Mouse (Mus musculus) Muller cell, postnatal 12 days (primary cell): ENCODE results near the gene Cadm2.
A peak's percentile ranks its signal among the peaks of the same experiment; 100 is the strongest.

Experiments
- DNase-seq: peaks from one replicate; pipeline ENCODE4 v3.0.0-alpha.2; 2015; ENCODE audit errors: inconsistent ontology term

The Cadm2 gene

DNA sequence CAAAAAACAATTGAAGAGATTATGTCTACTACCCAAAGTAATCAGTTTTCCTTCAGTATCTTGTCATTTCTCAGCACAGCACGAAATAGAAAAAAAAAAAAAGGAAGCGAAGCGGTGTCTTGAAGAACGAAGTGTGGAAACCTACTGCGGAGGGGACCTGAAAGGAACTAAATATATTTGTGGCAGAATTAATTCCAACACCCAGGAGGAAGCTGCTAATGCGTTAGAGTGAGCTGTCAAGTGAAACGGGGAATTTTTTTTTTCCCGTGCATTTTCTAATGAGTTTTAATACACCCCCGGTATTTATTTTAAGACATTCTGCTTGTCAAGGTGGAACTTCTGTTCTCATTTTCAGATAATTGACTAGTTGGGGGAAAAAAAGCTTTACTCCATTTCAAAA is 111.6 kb downstream of the Cadm2 start:
- DNase-seq: no peak

DNA sequence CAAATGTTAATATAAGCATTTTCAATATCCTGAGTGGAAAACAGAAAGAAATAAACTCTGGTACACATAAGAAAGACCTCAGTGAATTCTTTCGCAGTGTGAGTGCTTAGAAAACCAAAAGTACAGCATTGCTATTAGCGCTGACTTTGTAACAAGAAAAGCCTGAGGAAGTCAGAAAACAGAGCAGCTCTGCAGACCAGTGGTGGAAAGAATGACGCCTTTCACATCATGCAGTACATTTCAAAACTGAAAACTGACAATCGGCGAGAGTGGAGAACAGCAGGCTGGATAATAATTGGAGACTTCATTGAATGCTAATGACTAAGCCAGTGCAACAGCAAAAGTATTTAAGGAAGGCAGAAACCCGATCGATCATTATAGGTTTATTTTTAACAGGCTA is 138.2 kb downstream of the Cadm2 start:
- DNase-seq: peak; percentile 38

DNA sequence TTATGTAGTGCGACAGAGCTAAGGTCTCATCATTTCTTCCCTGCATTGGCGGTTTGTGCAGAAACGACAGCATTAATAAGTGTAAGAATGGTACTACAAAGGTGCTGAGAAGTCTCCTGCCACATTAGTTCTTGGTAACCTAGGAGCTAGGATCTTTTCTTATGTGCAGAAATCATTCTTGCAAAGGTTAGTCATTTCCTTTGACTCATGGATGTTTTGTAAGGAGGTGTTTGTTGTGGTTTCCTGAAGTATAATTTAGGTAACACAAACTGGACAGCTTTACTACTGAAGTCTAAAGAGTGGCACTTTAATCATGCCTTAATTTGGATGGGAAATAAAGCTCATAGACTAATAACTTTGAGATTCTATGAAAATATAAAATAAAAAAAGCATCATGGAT is 153.7 kb downstream of the Cadm2 start:
- DNase-seq: no peak

DNA sequence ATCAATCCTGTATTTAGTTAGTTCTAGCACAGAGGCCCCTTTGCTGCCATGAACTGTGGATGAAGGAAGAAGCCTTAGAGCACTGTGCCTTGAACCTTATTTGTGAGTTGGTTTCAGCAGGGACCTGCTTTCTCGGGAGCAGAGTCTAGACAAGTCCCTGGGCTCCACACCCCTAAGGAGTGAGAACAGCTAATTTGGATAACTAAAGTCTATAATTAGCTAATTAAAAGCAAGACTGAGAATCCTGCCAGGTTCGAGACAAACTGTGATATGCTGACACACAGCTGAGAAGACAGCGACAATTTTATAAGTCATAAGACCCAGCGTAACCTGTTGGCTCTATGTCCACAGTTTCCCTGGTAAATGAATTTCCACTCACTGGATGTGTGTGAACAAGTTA is 184.4 kb downstream of the Cadm2 start:
- DNase-seq: no peak

DNA sequence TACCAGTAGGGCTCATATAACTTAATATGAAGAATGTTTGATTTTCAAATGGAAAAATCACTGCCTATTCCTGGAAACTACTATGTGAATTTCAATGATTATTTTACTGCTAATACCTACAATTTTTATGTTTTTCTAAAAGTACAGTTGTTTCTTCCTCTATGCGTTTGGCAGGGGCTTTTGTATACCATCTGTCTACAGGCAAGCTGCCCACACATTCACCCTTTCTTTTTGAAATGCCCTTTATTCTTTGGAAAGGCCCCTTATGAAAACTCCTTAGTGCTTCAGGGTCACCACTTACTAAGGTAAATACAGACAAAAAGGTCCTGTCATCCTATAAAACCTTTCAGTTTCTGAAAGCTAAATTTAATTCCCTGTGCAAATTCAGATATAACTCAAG is 195.3 kb downstream of the Cadm2 start:
- no peak for DNase-seq

DNA sequence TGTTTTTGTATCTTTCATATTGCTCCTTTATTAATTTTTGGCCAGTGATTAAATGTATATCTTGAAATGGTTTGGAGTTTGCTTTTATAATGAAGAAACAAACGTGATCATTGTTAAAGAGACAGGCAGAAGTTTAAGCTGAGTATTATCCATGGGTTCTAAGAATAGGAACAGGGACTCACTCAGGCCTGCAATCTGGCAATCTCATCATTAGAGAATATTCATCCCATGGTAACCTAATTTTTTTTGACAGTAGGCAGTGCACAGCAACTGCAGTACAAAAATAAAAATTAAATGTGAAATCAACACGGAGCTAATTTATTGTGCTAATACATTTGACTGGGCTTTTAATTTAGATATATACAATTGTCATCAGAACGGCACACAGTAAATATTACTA is 209.8 kb downstream of the Cadm2 start:
- DNase-seq: peak; percentile 24

DNA sequence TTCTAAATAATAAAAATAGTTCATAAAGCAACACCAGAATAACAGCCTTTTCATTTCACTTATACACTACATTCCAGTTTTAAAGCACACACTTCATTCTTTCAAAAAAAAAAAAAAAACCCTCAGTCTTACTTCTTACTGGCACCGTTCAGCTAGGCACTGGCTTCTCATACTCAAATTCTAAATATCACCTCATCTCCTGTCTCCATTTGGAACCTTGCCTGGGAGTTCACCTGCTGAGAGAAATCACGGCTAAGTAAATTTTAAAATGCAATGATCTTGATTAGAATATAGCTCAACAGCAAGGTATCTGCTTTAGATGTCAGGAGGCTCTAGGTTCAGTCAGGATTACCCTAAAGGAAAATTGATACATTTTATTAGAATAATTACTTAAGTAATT is 210.2 kb downstream of the Cadm2 start:
- no peak for DNase-seq

DNA sequence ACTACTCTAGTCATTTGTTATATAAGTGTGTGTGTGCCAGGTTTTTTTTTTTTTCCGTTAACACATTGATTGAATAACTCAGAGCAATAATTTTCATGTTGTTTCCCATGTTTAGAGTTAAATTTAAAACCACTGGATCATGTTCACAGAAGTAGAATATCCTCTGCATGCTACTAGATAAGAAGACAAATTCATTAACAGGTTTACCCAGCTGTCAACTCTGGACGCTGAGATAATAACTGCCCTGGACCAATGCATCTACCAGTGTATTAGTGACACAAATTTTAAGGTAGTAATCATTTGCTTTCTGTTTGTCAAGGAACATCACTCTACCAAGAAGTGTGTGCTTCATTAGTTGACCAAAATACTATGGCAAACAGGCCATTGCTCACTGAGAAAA is 253.0 kb downstream of the Cadm2 start:
- no peak for DNase-seq

GRCm38 (mm10) chr16:67348011-67348410 is 272.7 kb downstream of the Cadm2 start:
- DNase-seq: peak; percentile 79

- no peak for DNase-seq
These were observed 273.1 kb downstream of the Cadm2 start for GRCm38 (mm10) chr16:67347561-67347960.

DNA sequence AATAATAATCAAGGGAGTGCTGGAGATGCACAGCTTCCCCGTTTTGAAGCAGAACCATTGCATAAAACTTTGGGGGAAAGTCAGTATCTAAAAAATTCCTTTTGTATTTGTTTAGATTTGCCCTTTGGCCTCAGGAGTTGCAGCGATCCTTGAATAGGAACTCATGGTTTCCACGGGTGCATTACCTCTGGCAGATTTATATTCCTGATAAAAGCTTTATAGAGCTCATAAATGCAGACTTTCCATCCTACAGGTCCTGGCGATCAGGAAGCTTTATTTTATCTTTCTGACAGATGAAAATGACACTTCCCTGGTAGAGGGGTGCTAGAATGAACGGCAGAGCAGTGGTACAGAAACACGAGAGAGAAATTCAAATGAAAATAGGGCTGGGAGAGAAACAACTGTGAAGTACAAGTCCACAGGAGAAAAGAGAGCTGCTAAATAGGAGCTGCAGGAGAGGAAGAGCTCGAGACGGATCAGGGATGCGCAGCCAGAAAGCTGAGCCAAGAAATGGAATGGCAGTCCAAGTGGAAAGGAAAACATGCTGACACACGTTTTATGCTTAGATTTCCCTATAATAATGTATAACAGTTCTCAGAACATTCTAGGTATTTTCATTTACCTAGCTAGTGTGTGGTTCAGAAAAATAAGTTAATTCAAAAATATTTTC is 274.0 kb downstream of the Cadm2 start:
- no peak for DNase-seq

DNA sequence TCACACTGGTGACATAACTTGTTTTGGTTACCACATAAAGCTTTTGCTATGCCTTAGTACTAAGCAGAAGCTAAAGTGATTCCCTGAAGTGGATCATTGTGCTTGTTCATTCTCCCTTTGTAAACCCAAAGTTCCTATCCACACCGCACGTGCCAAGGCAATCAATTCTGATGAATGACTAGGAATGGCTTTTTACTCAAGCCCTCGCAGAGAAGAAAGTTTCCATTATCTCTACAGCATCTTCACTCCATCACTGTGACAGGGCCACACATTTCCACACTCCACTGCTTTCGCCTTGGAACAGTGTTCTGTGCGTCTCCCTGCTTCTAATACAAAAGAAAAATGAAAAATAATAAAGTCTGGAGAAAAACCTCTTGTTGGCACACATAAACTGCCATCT is 276.5 kb downstream of the Cadm2 start:
- DNase-seq: peak; percentile 34

GRCm38 (mm10) chr16:67311033-67311432 is 309.7 kb downstream of the Cadm2 start:
- DNase-seq: no peak

- no peak for DNase-seq
These were observed 336.0 kb downstream of the Cadm2 start for GRCm38 (mm10) chr16:67284664-67285063.

GRCm38 (mm10) chr16:67243598-67243997 is 377.1 kb downstream of the Cadm2 start:
- DNase-seq: no peak

DNA sequence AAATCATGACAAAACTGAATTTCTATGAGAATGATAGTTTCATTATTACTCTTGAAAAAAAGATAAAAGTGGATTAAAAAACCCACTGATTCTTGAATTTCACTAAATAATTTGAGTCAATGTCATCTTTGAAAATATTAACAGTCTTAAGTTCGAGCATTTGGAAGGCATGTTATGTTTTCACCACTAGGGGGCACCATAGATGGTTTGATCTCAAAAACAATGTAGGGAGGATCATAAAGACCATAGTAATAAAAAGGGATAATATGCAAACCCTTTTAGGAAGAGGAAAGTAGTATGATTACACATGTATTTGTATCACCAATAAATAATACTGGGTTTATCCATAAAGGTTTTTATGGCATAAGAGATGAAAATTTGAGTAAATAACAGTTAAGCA is 385.8 kb downstream of the Cadm2 start:
- DNase-seq: peak; percentile 4

GRCm38 (mm10) chr16:67226696-67227095 is 394.0 kb downstream of the Cadm2 start:
- no peak for DNase-seq

- no peak for DNase-seq
These were observed 417.4 kb downstream of the Cadm2 start for GRCm38 (mm10) chr16:67203329-67203728.

DNA sequence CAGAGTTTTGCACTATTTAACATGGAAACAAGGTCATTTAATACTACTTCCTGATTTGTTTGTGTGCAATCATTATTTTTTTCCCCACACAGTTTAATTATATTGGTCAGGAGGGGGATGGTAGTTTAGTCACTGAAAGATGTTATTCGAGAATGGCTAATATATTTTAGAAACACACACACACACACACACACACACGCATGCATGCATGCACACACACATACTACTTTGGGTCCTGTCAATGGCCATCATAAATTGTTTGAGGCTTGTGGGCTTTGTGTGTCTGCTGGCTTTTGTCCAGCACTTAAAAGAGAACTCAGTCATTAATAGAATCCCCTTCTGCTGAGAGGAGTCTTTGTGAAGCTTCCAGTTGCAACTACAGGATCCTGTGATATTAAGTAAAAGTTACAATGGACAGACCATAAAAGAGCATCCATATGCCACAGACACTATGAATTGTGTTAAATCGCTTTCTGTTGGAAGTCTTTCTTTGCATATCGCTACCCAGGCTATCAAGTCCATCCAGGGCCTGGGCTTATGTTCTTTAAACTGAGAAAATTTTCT is 427.8 kb downstream of the Cadm2 start:
- no peak for DNase-seq

GRCm38 (mm10) chr16:67192395-67192794 is 428.3 kb downstream of the Cadm2 start:
- DNase-seq: no peak

- no peak for DNase-seq
These were observed 434.4 kb downstream of the Cadm2 start for GRCm38 (mm10) chr16:67186322-67186721.

- DNase-seq: no peak
These were observed 437.8 kb downstream of the Cadm2 start for GRCm38 (mm10) chr16:67182958-67183357.

DNA sequence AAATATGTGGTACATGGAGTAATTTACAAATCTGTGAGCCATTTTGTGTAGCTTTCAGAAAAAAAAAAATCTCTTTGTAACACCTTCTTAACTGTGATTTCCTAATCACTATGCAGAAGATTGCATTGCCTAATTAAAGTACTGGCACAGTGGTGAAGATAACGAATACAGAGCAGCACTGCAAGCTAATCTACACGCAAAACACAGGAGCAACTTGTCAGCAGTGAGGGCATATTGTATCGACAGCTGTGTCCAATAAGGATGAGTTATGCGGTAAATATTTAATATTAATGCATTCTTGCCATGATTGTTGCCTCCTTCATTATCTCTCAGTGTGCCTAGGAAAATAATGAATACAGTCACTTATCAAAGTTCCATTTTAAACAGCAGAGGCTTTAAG is 445.3 kb downstream of the Cadm2 start:
- DNase-seq: no peak

GRCm38 (mm10) chr16:67162211-67162790 is 458.4 kb downstream of the Cadm2 start:
- DNase-seq: no peak
